Mouse (Mus musculus) monocyte, adult 5-6 weeks (primary cell): ENCODE results near the gene Gm973. TPM values are rescaled to one million over a fixed set of nuclear protein-coding genes. Genes with fewer than 3 reads are reported as not detected.

Source experiments
- ATAC-seq: fragments of 153-309, 156-312 bp; replicated peaks from 2 replicates; pipeline ENCODE4 v1.8.0; 2017; ENCODE audit warnings: mild to moderate bottlenecking; ENCODE audit not compliant: low TSS enrichment, insufficient number of reproducible peaks, severe bottlenecking, poor library complexity, low FRiP score
- total RNA-seq: library from RNA; stranded (forward); fragments of 200-1000, 200-491, 200-594 nt; gene quantifications from 3 replicates; pipeline ENCODE4 v1.2.3, GENCODE M21; 2017

Gm973 gene
- total RNA-seq, 1 experiment from 2014 or later, result 2.4 TPM

DNA sequence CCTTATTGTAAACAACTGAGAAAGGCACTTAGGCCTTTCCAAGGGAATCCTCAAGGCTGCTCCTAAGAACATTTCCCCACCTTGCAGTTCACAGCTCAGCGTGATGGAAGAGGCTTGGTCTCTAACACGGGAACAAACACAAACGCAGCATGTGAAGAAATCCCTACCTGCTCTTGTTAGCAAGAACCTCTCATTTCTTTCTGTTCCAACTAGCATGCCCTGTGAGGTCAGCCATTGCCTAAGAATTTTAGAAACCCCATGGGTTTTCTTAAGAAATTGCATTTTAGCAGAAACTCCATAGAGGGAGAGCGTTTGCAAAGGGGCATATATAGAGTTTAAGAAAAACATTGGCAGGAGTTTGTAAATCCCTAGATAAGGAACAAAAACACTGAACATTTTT, 27.6 kb upstream of the Gm973 start:
- ATAC-seq, result no peak

DNA sequence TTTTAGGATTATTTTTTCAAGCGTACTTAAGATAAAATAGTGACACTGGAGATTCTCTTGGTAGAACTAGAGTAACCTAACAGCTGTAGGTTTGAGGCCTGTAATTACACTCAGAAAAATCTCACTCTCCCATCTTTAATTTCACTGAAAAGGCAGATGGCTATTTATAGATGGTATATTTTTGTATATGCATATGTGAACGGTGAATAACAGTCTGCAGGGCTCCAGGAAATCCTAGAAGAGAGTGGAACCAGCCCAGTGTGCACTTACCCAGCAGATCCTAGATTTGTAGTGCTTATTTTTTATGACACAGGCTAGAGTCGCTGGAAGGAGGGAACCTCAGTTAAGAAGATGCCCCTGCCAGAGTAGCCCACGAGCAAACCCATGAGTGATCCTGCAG, 27.1 kb upstream of the Gm973 start:
- no peak for ATAC-seq

DNA sequence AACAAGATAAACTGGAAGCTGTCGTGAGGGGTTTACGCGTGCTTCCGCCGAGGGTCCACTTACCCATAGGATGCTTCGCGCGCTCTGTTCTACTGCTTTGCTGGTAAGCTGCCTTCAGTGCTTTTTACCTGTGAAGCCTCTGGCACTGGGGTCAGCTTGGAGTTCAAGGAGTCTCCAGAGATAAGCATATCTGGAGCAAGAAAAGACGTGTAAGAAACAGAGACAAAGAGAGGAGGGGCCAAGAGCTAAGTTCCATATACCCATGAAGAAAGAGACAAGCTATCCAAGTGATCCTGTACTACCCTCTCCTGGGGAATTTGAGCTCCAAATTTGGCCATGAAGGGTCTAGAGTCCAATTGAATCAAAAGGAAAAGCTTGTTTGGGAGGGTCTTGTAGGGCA, 24.5 kb upstream of the Gm973 start:
- no peak for ATAC-seq

DNA sequence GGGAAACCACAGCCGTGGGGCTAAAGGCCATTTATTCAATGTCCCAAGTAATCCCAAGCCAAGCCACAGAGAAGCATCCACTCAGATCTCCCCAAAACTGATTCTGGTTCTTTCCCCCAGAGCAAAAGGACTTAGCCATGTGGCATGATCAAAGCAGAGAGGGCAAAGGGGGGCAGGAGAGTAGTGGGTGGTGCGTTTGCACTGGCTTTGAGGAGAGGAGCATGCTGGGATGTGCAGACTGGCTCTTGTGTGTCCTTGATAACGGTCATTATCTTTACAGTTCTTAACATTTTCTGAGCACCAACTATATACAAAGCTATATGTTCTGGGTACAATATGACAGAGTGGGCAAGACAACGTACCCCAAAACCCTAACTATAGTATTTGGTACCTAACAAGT, 23.6 kb upstream of the Gm973 start:
- ATAC-seq, result no peak

DNA sequence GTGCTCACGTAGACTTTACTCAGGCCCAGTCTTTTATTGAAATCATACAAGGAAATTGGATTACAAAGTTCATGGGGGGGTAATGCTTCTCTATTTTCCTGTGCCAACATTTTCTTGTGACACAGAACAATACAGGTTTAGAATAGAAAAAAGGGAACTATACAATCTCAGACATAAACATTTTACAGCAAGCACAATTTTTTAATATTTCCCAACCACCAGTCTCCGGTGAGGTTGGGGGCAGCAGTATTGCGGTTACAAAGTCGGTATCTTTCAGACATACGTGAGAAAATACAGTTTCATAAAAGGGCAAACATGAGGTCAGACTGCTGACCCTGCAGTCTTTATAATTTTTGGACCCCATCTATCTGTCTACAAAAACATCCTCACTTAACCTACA, 20.1 kb upstream of the Gm973 start:
- no peak; the same call in 1 of the 2 replicates for ATAC-seq

DNA sequence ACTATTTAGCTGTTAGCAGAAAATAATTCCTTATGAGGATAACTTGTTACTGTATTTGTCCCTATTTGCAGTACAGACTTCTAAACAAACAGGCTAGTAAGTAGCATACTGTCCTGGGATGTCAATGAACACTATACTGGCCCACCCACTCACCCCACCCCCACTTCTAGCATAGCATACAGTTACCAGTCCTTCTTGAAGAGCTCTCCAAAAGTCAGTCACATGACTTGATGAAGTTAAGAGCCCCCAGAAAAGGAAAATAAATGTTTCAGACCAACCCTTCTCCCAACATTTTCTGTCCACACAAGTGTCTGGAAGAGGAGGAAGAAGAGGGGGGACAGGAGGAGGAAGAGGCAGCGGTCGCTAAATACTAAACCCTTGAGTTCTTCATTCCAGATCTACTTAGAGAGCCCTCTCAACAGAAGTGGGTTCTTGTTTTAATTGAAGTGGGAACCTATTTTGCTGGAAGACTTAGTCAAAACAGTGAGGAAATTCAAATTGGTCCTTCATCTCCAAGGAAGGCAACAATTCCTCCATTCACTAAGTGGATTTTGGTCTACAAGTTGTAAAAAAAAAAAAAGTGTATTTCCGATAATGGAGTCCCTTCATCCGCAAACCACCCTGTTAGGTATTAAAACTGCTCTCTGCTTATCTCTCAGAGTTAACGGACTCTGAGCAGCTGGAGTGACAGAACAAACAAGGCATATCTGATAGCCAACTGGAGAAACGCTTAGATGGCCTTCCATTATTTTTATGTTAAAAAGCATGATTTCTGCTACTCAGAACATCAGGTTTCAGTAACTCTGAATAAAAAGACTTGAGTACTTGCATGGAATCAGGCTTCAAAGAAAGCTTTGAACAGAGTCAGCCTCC, 18.1 kb upstream of the Gm973 start:
- no peak for ATAC-seq

DNA sequence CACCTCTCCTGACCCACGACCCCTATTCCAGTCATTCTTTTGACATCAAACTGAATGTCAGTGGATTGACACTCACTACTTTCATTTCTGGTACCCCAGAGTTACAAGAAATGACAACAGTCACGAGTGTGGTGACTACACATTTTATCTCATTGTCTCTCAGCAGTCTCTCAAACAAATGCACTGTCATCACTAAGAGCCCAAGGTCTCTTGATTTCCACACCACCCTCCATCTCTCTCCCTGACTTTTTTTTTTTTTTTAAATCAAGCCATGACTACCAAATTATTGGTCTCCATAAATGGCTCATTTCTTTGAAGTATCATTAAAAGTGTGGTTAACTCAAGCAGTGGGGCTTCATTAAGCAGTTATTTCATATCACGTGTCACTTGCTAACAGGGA, 16.7 kb upstream of the Gm973 start:
- ATAC-seq, result no peak

DNA sequence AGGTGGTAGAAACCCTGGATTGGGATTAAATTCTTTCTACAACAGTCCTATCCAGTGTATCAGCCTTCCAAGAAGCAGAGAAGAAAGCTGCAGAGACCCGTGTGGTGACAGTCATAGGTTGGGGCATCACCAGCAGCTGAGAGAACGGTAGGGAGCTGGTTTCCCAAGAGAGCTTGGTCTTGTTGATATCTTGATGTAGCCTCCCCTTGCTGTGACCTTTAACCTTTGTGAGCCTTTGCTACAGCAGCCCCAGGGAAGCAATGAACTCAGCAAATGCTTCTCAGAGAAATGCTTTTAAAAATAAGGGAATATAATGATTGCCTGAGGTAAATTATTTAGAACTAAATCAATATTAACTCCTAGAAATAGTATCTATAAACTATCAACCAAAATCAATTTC, 13.7 kb upstream of the Gm973 start:
- no peak for ATAC-seq

DNA sequence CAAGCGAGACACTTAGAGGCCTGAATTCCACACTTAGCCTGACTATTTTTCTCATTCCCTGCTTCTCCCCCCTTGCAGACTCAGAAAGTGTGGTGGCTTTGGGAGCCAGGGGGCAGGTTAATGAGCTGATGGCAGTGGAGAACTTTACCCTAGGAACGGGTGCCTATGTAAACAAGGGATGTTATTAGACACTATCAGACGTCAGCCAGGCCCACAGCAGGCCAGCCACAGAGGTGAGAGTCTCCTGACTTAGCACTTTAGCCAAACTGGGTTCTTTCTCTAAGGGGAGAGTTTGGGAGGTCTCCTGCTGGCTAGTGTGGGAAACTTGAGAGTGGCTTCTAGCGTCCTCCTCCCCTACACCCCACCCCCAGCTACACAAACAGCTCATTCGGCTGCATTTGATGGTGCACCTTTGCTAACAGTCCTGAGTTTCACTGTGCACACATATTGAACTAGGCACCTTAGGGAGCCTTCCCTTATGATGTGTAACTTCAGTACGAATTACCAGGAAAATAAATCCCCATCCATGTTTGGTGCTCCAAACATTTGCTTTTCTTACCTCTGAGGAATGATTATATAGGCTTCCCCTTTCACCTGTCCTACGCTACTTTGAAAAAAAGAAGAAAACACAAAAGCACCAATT, 12.3 kb upstream of the Gm973 start:
- ATAC-seq, result no peak

DNA sequence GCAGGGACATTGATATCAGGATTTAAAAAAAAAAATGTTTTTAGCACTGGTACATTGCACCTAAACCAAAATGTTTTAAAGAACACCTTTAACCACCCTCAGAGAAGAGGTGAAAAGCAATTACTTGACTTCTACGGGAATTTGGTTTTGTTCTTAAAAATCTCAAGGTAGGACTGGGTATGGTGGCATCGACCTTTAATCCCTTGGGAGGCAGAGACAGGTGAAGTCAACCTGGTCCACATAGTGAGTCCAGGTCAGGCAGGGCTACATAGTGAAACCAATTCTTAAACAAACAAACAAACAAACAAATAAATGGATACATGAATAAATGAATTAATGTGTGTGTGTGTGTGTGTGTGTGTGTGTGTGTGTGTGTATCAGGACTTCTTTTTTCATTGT, 11.8 kb upstream of the Gm973 start:
- ATAC-seq, result no peak

DNA sequence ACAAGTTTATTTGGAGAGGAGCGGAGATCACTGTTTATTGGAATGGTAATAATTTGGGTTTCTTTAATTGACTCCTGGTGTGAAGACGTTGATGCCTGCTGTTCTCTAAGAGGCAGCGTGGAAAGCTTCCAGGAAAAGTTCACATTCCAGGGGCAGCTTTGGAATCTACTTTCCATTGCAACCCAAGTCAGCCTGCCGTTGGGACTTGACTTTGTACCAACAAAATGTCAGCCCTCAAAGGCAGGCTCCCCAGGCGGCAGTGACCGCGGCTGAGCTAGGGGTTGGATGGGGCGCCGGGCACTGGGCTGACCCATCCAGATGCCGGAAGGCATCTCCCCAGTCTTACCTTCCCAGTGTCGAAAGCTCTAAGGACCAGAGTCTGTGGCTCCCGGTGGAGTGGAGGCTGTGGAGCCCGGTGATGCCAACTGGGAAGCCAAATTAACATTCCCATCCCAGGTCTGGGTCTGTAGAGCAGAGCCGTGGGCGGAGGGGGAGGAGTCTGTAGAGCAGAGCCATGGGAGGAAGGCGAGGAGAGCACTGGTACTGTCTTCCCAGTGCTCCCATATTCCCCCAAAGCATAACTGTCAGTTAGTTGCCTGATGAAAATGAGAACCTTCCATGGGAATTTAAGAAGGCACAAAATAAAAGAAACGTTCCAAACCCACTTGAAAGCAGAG, 7.5 kb upstream of the Gm973 start:
- no peak for ATAC-seq

DNA sequence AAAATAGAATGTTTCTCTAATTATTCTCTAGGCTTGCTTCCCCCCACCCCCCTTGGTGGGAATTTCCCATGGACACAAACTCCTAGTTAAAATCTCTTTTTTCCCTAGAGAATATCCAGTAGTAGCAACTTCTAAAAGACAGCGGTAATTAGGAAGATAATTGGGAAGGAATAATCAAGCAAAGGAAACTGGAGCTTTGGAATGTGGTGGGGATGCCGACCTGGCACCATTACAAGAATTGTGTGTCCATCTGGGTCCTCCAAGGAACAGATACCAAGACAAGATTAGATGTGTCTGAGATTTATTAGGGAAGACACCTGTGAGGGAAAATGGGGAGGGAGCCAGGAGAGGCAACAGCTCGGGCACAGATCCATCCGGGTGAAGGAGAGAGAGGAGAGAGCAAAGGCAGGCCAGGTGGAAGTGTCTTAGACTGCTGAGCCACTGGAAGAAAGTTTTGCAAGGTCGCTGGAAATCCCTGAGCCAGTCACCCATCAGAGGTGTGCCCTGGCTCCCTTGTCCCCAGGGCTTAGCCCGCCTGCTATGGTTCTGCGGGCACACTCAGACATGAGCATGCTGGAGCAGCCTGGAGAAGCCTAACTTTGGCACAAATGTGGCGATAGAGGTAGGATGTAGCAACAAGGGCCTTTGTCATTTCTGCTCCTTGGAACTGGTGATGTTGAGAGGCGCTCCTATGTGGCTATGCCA, 4.3 kb upstream of the Gm973 start:
- ATAC-seq, result no peak

DNA sequence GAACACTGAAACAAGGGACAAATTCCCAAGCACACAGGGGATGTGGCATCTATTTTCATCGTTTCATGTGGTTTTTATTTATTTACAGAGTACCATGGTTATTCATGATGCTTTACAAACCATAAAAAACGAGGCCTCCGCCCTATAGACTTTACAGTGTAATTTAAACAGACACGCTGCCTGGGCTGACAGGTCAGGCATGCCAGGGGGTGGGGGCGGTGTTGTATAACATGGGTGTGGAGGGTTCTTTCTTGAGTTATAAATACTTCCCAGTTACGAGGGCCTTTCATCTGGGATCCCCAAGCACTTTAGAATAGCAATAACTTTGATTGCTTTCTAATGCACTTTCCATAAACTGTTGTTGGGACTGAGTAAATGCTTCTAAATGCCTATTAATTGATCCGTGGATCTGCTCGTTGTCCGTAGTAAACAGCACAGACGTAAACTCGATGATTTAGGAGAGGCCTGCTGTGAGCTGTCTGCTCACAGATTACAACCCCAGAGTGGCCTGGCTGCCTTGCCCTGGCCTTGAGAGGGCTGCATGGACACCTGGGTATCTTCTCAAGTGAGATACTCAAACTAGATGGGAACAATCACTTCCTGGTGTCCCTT, 4.3 kb downstream of the Gm973 start:
- ATAC-seq, result no peak

DNA sequence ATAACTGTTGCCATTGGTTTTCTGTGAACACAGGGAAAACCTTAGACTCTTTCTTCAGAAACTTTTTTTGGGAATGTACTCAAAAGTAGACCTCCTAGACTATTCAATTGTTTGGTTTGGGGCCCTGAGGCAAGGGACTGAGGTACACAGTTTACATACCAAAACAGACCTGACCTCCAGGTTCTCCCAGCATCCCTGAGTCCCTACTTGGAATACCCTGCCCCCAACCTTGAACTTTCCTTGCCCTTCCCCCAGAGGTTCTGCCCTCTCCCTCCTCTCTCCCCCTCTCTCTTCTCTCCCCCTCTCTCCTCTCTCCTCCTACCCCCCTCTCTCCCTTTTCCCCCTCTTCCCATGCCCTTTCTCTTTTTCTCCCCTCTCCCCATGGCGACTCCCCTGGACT, 6.4 kb downstream of the Gm973 start:
- ATAC-seq, result no peak

DNA sequence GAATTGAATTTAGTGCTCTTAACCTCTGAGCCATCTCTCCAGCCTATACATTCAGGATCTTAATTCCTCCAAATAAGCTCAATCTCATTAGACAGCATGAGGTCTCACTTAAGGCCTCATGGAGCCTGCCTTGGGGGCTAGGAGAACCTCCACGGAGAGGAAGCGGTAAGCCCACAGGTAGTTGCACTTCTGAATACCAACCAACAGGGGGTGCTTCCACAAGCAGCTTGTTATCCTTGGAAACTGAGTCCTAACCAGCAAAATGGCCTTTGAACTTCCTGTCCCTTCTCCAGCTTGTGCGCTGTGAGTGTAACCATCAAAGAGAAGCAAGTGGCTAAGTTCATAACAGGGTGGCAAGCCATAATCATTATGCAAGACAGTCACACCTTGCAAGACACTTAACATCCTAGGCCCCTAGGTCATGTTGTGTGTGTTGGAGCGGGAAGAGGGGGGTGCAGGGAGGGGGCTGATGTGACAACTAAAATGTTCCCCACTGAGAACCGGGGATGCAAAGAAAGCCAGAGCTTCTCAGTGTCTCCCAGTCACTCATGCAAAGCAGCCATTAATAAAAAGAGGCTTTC, 7.4 kb downstream of the Gm973 start:
- no peak for ATAC-seq

DNA sequence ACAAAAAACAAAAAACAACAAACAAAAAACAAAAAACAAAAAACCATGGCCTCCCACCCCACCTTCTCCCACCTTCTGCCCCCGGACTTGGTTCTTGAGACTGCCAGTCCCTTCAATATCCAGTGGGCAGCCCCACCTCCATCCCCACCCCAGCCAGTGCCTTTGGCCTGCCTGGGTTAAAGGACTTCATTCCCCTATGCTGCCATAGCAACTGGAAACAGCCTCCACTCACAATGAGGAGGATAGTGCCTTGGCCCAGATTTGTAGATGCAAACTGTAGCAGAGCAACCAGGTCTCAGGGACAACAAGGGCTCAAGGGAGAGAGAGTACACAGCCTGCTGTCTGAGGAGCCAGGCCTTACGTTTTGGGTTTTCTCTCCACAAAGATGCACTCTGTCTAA, 8.0 kb downstream of the Gm973 start:
- no peak for ATAC-seq

DNA sequence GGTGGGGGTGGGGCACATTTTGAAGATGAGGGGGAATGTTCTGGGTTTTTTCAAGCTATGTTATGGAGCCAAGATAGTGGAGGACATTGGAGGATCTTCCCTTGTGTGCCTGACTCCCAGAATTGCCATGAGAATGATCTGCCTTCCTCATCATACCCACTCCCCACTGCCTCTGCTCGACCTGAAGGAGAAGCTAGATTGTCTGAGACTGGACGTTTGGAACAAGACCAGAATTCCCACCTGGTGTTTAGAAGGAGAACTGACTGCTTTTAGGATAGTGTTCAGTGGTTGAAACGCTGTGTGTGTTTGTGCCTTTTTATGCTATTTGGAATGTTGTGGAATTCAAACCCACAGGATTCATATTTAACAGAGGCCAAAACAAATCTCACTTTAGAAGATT, 8.7 kb downstream of the Gm973 start:
- ATAC-seq, result no peak

DNA sequence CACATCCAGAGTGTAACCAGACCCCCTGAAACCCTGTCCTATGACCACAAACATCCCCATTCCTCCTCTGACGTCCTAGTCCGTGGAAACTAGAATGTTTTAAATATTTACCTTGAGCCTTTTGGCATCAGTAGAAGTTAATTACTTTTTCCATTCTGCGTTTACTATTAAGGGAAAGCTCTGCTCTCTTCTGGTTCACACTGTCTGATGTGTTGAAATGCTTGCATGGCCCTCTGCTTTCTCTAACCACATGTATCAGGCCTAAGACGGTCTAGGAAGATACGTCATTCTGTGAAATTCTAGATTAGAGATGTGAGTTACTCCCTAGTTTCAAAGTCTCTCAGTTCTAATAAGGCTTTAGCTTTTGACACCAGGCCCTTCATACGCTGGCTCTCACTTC, 11.2 kb downstream of the Gm973 start:
- no peak for ATAC-seq
